8 mouse cellular contexts compared by ENCODE assay signal in genomic region chr17:88652702-88653374, GRCm38 (mm10). TPM values are rescaled to one million over a fixed set of nuclear protein-coding genes. Genes with fewer than 3 reads are reported as not detected.
A peak's percentile ranks its signal among the peaks of the same experiment; 100 is the strongest.
DNase-seq lines count a peak whose midpoint lies in the region; ATAC-seq lines count a peak whose summit lies in the region.

No protein-coding gene starts in this region.

- peak; percentile 70 for DNase-seq in 3T3-L1 (ENCODE audit: low read depth, low spot score)
- DNase-seq in adrenal gland, adult 2 months: peak; percentile 70
- DNase-seq in embryo, embryonic 11.5 days (ENCODE audit: low read depth, low spot score): peak; percentile 63
- peak; percentile 91 for DNase-seq in heart, embryonic 10.5 days (ENCODE audit: low spot score)
- DNase-seq in kidney, postnatal 10 days: peak; percentile 86
- peak; percentile 56 for DNase-seq in liver, embryonic 11.5 days (ENCODE audit: low spot score)
- peak; percentile 86 for DNase-seq in neural tube, embryonic 11.5 days (ENCODE audit: low spot score)
- peak; percentile 70 for DNase-seq in telencephalon, adult 2 months (ENCODE audit: low read depth, low spot score)

- H3K36me3 ChIP-seq in heart, embryonic 10.5 days: peaks cover 10% of the 10 kb centered on the region
- H3K36me3 ChIP-seq in liver, embryonic 11.5 days (ENCODE audit: control insufficient read depth, insufficient read depth, low read length): no peaks in the 10 kb centered on the region
- H3K36me3 ChIP-seq in neural tube, embryonic 11.5 days (ENCODE audit: control insufficient read depth, insufficient read depth, low read length): no peaks in the 10 kb centered on the region

- no peaks in the 10 kb centered on the region for H3K9me3 ChIP-seq in heart, embryonic 10.5 days
- H3K9me3 ChIP-seq in liver, embryonic 11.5 days (ENCODE audit: control insufficient read depth, low read length): no peaks in the 10 kb centered on the region
- H3K9me3 ChIP-seq in neural tube, embryonic 11.5 days (ENCODE audit: control insufficient read depth, low read length): no peaks in the 10 kb centered on the region

- no peak overlapping the region for H3K4me2 ChIP-seq in liver, embryonic 11.5 days
- H3K4me2 ChIP-seq in neural tube, embryonic 11.5 days (ENCODE audit: low read depth): no peak overlapping the region

- H3K4me1 ChIP-seq in heart, embryonic 10.5 days: no peaks in the 10 kb centered on the region
- H3K4me1 ChIP-seq in liver, embryonic 11.5 days (replicated peaks; ENCODE audit: control insufficient read depth, insufficient read depth, low read length): no peaks in the 10 kb centered on the region
- H3K4me1 ChIP-seq in neural tube, embryonic 11.5 days (ENCODE audit: control insufficient read depth, insufficient read depth, low read length): no peaks in the 10 kb centered on the region

- no peaks in the 10 kb centered on the region for H3K27me3 ChIP-seq in heart, embryonic 10.5 days (ENCODE audit: insufficient read depth, poor library complexity, severe bottlenecking)
- no peaks in the 10 kb centered on the region for H3K27me3 ChIP-seq in liver, embryonic 11.5 days (replicated peaks; ENCODE audit: control insufficient read depth, insufficient read depth, low read length)
- no peaks in the 10 kb centered on the region for H3K27me3 ChIP-seq in neural tube, embryonic 11.5 days (ENCODE audit: control insufficient read depth, insufficient read depth, low read length)

- 20% methylated on average over 21 of the region's 21 CpGs for WGBS in heart, embryonic 10.5 days
- 22% methylated on average over 21 of the region's 21 CpGs for WGBS in liver, embryonic 11.5 days
- 22% methylated on average over 21 of the region's 21 CpGs for WGBS in neural tube, embryonic 11.5 days

- H3K4me3 ChIP-seq in heart, embryonic 10.5 days: no peak overlapping the region
- no peak overlapping the region for H3K4me3 ChIP-seq in liver, embryonic 11.5 days (ENCODE audit: low read depth, low read length)
- no peak overlapping the region for H3K4me3 ChIP-seq in neural tube, embryonic 11.5 days (ENCODE audit: low read depth, low read length)

- peak; percentile 46; the same call in 1 of the 2 replicates for ATAC-seq in liver, embryonic 11.5 days (replicated peaks; ENCODE audit: low FRiP score)
- peak; percentile 62 for ATAC-seq in neural tube, embryonic 11.5 days (ENCODE audit: insufficient read depth, low FRiP score, low TSS enrichment)

- H3K9ac ChIP-seq in liver, embryonic 11.5 days (ENCODE audit: low read depth, low read length): no peak overlapping the region
- no peak overlapping the region for H3K9ac ChIP-seq in neural tube, embryonic 11.5 days (ENCODE audit: low read length)

- no peak overlapping the region for H3K27ac ChIP-seq in heart, embryonic 10.5 days
- H3K27ac ChIP-seq in liver, embryonic 11.5 days (ENCODE audit: low read depth, low read length): no peak overlapping the region
- no peak overlapping the region for H3K27ac ChIP-seq in neural tube, embryonic 11.5 days (ENCODE audit: low read depth, low read length)

RNA-seq across cellular contexts. Expression of gene Gtf2a1l, which starts 15.6 kb away (rescaled TPM):
- total RNA-seq in adrenal gland, adult 2 months (2021): under 1 TPM in 1 of 2 experiments, not detected in 1; 0.17 TPM
- not detected in 2 replicates for polyA plus RNA-seq in adrenal gland, adult 2 months (2012; rRNA removed)
- polyA plus RNA-seq in heart, embryonic 10.5 days (2016; fragmentation: Nextera tagmentation; extraction: Ambion mirVana): 0.26 TPM in 1 of 2 replicates, not detected in the other
- polyA plus RNA-seq in liver, embryonic 11.5 days (2014; fragmentation: Nextera tagmentation; extraction: Ambion mirVana): 0.14 TPM in 1 of 2 replicates, not detected in the other
- polyA plus RNA-seq in neural tube, embryonic 11.5 days (2014; fragmentation: Nextera tagmentation; extraction: Ambion mirVana): 0.31 TPM in 2 replicates

RNA-seq across cellular contexts. Expression of gene Ston1, which starts 55.4 kb away (rescaled TPM):
- 10 to 100 TPM; 39.0 to 46.7 TPM for total RNA-seq in adrenal gland, adult 2 months (2021)
- 7.8 and 13.6 TPM in 2 replicates for polyA plus RNA-seq in adrenal gland, adult 2 months (2012; rRNA removed)
- 3.6 and 4.5 TPM in 2 replicates for polyA plus RNA-seq in heart, embryonic 10.5 days (2016; fragmentation: Nextera tagmentation; extraction: Ambion mirVana)
- polyA plus RNA-seq in liver, embryonic 11.5 days (2014; fragmentation: Nextera tagmentation; extraction: Ambion mirVana): 2.8 and 2.9 TPM in 2 replicates
- 2.8 and 4.0 TPM in 2 replicates for polyA plus RNA-seq in neural tube, embryonic 11.5 days (2014; fragmentation: Nextera tagmentation; extraction: Ambion mirVana)
